Mouse (Mus musculus) layer of hippocampus, postnatal 10 days (tissue): ENCODE data around the gene Cd320. TPM values are rescaled to one million over a fixed set of nuclear protein-coding genes. Genes with fewer than 3 reads are reported as not detected.
"Not testable (repeated sequence)": the region's sequence is repeated elsewhere in the genome, so short reads cannot be mapped to it uniquely, and the experiment has no call there.

Experiments
- DNase-seq, 2 experiments: peaks; one replicate each; pipeline ENCODE4 v3.0.0; 2021; ENCODE audit warnings: low spot score in 2 of 2
- microRNA-seq, 2 experiments: library from miRNA; unstranded; fragments of <30 nt; microRNA quantifications; one replicate each; pipeline ENCODE4 v1.2.0; 2021
- total RNA-seq, 2 experiments: library from RNA; stranded (reverse); gene quantifications; 2 replicates each; pipeline ENCODE4 v1.2.3; 2021

The Cd320 gene
- total RNA-seq, 2 experiments from 2014 or later, result 25.1 to 27.1 TPM

GRCm38 (mm10) chr17:33897114-33897794 is 54.4 kb downstream of the Cd320 start:
- no peak for DNase-seq

DNA sequence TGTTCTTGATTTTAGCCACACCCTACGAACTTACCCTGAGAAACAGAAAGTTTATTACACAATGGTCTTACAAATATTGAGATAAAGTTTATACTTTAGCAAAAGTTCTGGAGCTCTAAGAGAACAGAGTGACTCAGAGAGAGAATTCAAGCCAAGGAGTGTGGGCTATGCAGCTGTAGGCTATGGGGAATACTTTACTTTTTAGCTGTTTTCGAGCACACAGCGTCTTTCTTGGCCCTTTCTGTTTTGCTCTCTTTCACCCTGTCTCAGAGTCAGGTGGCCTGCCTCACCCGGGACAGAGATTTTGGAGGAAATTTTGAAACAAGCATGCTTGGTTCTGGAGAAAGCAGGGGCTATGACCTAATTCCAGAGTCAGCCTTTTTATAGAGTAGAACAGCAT is 55.3 kb downstream of the Cd320 start:
- DNase-seq, result not testable (repeated sequence)

Small RNAs within 50 kb of the gene (microRNA-seq; reads per million reads assigned to microRNA genes)
- 0 reads per million in 2 experiments for gene Gm27740

Other genes starting within 250 kb of the Cd320 start
- 10 to 100 TPM; 48.0 to 53.1 TPM for gene Zfp414, start 214.0 kb upstream of the Cd320 start, total RNA-seq
- under 1 TPM in 1 of 2 experiments, not detected in 1; 0.27 TPM for gene Pram1, start 205.0 kb upstream of the Cd320 start, total RNA-seq
- 100 to 1,000 TPM; 138 to 167 TPM for gene Hnrnpm, start 156.2 kb upstream of the Cd320 start, total RNA-seq
- 10 to 100 TPM; 74.1 to 76.0 TPM for gene March2, start 124.4 kb upstream of the Cd320 start, total RNA-seq
- gene Rab11b, start 82.6 kb upstream of the Cd320 start, total RNA-seq, result 100 to 1,000 TPM; 252 to 307 TPM
- 1 to 10 TPM; 6.9 to 9.5 TPM for gene Angptl4, start 61.3 kb upstream of the Cd320 start, total RNA-seq
- 10 to 100 TPM; 38.0 to 51.2 TPM for gene Kank3, start 32.6 kb upstream of the Cd320 start, total RNA-seq
- 100 to 1,000 TPM; 919 to 984 TPM for gene Rps28, start 18.5 kb upstream of the Cd320 start, total RNA-seq
- gene Ndufa7, start 18.5 kb upstream of the Cd320 start, total RNA-seq, result 100 to 1,000 TPM; 244 to 245 TPM
- gene Gm7029, start 30.7 kb downstream of the Cd320 start, total RNA-seq, result not detected
- gene Kifc1, start 47.6 kb downstream of the Cd320 start, total RNA-seq, result 1 to 10 TPM; 5.6 to 6.8 TPM
- gene Platr17, start 62.0 kb downstream of the Cd320 start, total RNA-seq, result 1 to 10 TPM in 1 of 2 experiments, under 1 TPM in 1; 0.87 to 1.1 TPM
- 10 to 100 TPM; 23.9 to 29.6 TPM for gene Daxx, start 66.3 kb downstream of the Cd320 start, total RNA-seq
- gene Tapbp, start 72.8 kb downstream of the Cd320 start, total RNA-seq, result 10 to 100 TPM; 36.3 to 40.7 TPM
- 10 to 100 TPM; 29.4 to 30.5 TPM for gene Zbtb22, start 72.8 kb downstream of the Cd320 start, total RNA-seq
- gene Rgl2, start 86.5 kb downstream of the Cd320 start, total RNA-seq, result 10 to 100 TPM; 60.2 to 80.6 TPM
- gene Pfdn6, start 97.3 kb downstream of the Cd320 start, total RNA-seq, result 100 to 1,000 TPM in 1 of 2 experiments, 10 to 100 TPM in 1; 83.1 to 106 TPM
- 10 to 100 TPM; 21.8 to 24.8 TPM for gene Wdr46, start 97.6 kb downstream of the Cd320 start, total RNA-seq
- gene B3galt4, start 108.4 kb downstream of the Cd320 start, total RNA-seq, result 1 to 10 TPM; 6.2 to 6.7 TPM
- 10 to 100 TPM; 80.4 to 81.7 TPM for gene Vps52, start 112.7 kb downstream of the Cd320 start, total RNA-seq
- 100 to 1,000 TPM; 453 to 457 TPM for gene Rps18, start 112.9 kb downstream of the Cd320 start, total RNA-seq
- gene H2-K1, start 157.3 kb downstream of the Cd320 start, total RNA-seq, result 10 to 100 TPM; 11.1 to 14.3 TPM
- 10 to 100 TPM; 27.8 to 34.2 TPM for gene Ring1, start 181.6 kb downstream of the Cd320 start, total RNA-seq
- gene H2-Ke6, start 185.0 kb downstream of the Cd320 start, total RNA-seq, result 10 to 100 TPM; 48.6 to 51.6 TPM
- 100 to 1,000 TPM in 1 of 2 experiments, 10 to 100 TPM in 1; 82.8 to 108 TPM for gene Slc39a7, start 188.6 kb downstream of the Cd320 start, total RNA-seq
- 10 to 100 TPM; 70.1 to 70.2 TPM for gene Rxrb, start 188.7 kb downstream of the Cd320 start, total RNA-seq
- gene Col11a2, start 196.3 kb downstream of the Cd320 start, total RNA-seq, result 10 to 100 TPM; 14.5 to 22.0 TPM
- gene H2-Oa, start 249.2 kb downstream of the Cd320 start, total RNA-seq, result under 1 TPM in 1 of 2 experiments, not detected in 1; 0.34 TPM